Mouse (Mus musculus): ENCODE measurements around the gene Rbl1. TPM values are rescaled to one million over a fixed set of nuclear protein-coding genes. Genes with fewer than 3 reads are reported as not detected.
"Not testable (repeated sequence)": the region's sequence is repeated elsewhere in the genome, so short reads cannot be mapped to it uniquely, and the experiment has no call there.

The Rbl1 gene
- 20.9 and 27.4 TPM in 2 replicates for polyA plus RNA-seq (2015; fragmentation: Nextera tagmentation; extraction: Ambion mirVana)

DNA sequence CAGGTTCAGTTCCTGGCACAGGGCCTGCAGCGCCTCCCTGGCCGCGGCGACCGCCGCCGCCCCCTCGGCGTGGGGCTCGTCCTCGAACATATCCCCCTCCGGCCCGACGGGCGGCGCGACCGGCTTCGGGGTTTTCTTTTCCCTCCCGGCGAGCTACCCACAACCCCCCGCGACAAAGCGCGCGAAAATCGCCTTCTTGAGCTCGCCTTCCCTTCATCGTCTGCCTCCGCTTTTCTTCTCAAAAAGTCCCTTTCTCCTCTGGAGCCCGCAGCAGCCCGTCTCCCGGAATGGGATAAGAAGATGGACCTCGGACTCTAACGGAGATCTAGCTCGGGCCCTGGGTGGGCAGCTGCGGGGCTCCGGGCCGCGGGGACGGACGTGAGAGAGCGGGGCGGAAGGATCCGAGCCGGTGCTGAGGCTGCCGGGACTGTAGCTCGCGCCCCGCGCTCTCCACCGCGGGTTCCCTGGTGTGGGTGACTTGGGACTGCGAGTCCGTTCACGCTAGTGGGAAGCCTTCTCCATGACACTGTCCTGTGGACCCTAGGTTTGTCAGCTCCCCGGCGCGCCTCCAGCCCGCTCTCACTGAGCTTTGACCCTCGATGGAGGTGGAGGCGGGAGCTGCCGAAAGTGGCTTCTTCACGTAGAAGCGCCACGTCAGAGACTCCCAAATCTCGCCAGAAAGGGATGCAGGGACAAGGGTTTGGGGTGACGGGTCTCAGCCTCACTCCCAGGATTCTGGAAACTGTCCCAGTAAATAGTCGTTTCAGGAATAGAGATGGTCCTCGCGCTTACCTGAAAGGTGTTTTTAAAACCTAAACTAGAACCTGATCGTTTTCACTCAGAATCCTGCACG lies at the start of gene Rbl1:
Rbl1 (minus strand) TSS at position 169 of the 853 bp plus-strand sequence.
- H3K4me3 ChIP-seq (replicated peaks), result peak within 1 kb of the TSS; percentile 88
- peak within 1 kb of the TSS; percentile 92 for H3K27ac ChIP-seq
- H3K36me3 ChIP-seq, result peaks cover 24% of the 10 kb centered on the region
- H3K9ac ChIP-seq, result peak within 1 kb of the TSS; percentile 96
- H3K9me3 ChIP-seq (replicated peaks), result no peaks in the 10 kb centered on the region
- ATAC-seq (ENCODE audit: low read depth) (peak; percentile 81), DNase-seq (peak; percentile 82)
- peak within 1 kb of the TSS; percentile 80 for H3K4me2 ChIP-seq
- peaks cover 32% of the 10 kb centered on the region for H3K4me1 ChIP-seq (replicated peaks)
- H3K27me3 ChIP-seq, result no peaks in the 10 kb centered on the region
- WGBS (ENCODE audit: insufficient replicate concordance), result 1% methylated on average over 73 of the region's 73 CpGs

DNA sequence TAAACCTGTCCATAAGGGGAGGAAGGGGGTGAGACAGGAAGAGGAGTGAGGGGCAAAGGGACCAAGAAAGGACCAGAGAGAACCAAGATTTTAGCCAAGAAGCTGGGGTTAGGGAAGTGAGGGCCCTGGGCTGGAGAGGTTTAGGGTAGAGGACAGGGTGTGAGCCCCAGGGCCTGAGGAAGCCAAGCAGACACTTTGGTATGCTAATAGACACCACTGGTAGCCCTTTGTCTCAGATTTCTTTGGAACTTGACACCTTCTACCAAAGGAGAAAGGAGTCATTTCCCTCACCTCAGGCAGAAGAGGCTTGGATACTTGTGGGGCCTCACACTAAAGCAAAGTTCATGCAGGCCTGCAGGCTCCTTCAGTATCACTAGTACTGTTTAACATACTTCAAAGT lies 43.8 kb upstream of the Rbl1 start:
- H3K27me3 ChIP-seq, result 0 out of 2 replicates have a peak, but pooled peaks cover 3% of the 10 kb centered on the region
- H3K27ac ChIP-seq, result no peak overlapping the region
- H3K4me2 ChIP-seq, result no peak overlapping the region
- H3K9me3 ChIP-seq (replicated peaks), result no peaks in the 10 kb centered on the region
- H3K4me3 ChIP-seq (replicated peaks), result no peak overlapping the region
- no peaks in the 10 kb centered on the region for H3K36me3 ChIP-seq
- H3K4me1 ChIP-seq (replicated peaks), result no peaks in the 10 kb centered on the region; the same call in 1 of the 2 replicates
- no peak overlapping the region for H3K9ac ChIP-seq
- no peak for DNase-seq
- ATAC-seq (ENCODE audit: low read depth), result no peak

DNA sequence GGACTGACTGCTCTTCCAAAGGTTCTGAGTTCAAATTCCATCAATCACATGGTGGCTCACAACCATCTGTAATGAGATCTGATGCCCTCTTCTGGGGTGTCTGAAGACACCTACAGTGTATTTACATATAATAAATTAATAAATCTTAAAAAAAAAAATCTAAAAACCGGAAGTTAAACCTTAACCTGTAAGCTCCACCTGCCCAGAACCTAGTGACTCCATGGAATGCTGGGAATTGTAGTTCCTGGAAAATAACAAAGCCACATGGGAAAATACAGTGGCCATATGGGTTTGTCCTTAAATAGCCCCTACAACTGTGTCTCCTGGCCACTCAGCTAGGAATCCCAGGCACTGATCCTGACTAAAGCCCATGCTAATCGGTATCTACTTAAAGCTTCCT lies 41.3 kb upstream of the Rbl1 start:
- Histone ChIP-seq H3K4me2 (no peak overlapping the region), H3K9ac (no peak overlapping the region), H3K4me1 (replicated peaks) (no peaks in the 10 kb centered on the region; the same call in 1 of the 2 replicates), H3K9me3 (replicated peaks) (no peaks in the 10 kb centered on the region), H3K27me3 (0 out of 2 replicates have a peak, but pooled peaks cover 3% of the 10 kb centered on the region), H3K36me3 (no peaks in the 10 kb centered on the region), H3K4me3 (replicated peaks) (no peak overlapping the region), H3K27ac (no peak overlapping the region)
- ATAC-seq (ENCODE audit: low read depth), result no peak
- WGBS (ENCODE audit: insufficient replicate concordance), result 64% methylated on average over 2 of the region's 2 CpGs
- DNase-seq, result no peak

DNA sequence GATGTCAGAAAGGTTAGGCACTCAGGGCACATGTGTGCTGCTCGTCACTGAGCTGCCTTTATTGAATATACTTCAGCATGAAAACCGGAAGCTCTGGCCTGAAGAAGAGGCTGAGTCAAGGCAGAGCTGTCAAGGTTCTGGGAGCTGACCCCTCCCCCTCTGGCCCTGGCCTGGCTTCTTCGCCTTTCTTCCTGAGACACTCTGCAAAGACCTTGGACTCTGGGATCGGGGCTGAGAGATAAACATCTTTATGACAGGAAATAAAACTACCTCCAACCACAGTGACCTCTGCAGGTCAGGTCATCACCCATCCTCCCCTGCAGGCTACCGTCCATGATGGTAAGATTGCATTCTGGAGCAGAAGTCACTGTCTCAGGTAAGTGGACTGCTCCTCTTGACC lies 40.7 kb upstream of the Rbl1 start:
- no peaks in the 10 kb centered on the region; the same call in 1 of the 2 replicates for H3K4me1 ChIP-seq (replicated peaks)
- ATAC-seq (ENCODE audit: low read depth), result no peak
- H3K4me3 ChIP-seq (replicated peaks), result no peak overlapping the region
- H3K27me3 ChIP-seq, result 0 out of 2 replicates have a peak, but pooled peaks cover 3% of the 10 kb centered on the region
- H3K9ac ChIP-seq, result no peak overlapping the region
- no peak overlapping the region for H3K4me2 ChIP-seq
- no peaks in the 10 kb centered on the region for H3K36me3 ChIP-seq
- 20% methylated on average over 5 of the region's 5 CpGs for WGBS (ENCODE audit: insufficient replicate concordance)
- H3K27ac ChIP-seq, result no peak overlapping the region
- no peak for DNase-seq
- H3K9me3 ChIP-seq (replicated peaks), result no peaks in the 10 kb centered on the region

DNA sequence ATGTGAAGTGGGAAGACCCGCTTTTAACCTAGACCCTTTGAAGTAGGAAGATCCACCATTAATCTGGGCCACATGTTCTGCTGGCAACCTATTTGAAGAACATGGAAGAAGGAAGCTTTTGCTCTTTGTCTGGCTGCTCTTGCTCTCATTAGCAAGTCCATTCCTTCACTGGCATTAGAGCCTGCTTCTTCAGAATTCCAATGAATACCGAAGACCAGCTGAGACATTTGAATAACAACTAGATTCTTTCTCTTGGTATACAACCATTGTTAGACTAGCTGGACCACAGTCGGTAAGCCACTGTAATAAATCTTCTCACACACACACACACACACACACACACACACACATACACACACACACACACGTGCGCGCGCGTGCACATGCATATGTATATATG lies 31.6 kb upstream of the Rbl1 start:
- H3K36me3 ChIP-seq, result no peaks in the 10 kb centered on the region
- no peak for DNase-seq

DNA sequence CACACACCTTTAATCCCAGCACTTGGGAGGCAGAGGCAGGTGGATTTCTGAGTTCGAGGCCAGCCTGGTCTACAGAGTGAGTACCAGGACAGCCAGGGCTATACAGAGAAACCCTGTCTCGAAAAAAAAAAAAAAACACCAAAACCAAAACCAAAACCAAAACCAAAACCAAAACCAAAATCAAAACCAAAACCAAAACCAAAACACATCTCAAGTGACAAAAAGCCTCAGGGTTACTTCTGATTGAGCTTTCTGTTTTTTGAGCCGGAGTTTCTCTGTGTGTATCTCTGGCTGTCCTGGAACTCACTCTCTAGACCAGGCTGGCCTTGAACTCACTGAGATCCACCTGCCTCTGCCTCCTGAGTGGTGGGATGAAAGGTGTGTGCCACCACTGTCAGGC lies 17.6 kb upstream of the Rbl1 start:
- H3K27ac ChIP-seq; DNase-seq; H3K4me2 ChIP-seq; H3K4me1 ChIP-seq (replicated peaks); H3K36me3 ChIP-seq; H3K9ac ChIP-seq; H3K9me3 ChIP-seq (replicated peaks); H3K27me3 ChIP-seq; ATAC-seq (ENCODE audit: low read depth); H3K4me3 ChIP-seq (replicated peaks): not testable (repeated sequence)
- WGBS (ENCODE audit: insufficient replicate concordance), result 50% methylated on average over 3 of the region's 3 CpGs

More for the DNA sequence above, 31.6 kb upstream of the Rbl1 start:
- Histone ChIP-seq H3K27ac (no peak overlapping the region), H3K4me2 (no peak overlapping the region), H3K9ac (no peak overlapping the region), H3K4me3 (replicated peaks) (no peak overlapping the region), H3K4me1 (replicated peaks) (no peaks in the 10 kb centered on the region), H3K27me3 (no peaks in the 10 kb centered on the region), H3K9me3 (replicated peaks) (no peaks in the 10 kb centered on the region)
- no peak for ATAC-seq (ENCODE audit: low read depth)
- WGBS (ENCODE audit: insufficient replicate concordance), result 87% methylated on average over 8 of the region's 8 CpGs

DNA sequence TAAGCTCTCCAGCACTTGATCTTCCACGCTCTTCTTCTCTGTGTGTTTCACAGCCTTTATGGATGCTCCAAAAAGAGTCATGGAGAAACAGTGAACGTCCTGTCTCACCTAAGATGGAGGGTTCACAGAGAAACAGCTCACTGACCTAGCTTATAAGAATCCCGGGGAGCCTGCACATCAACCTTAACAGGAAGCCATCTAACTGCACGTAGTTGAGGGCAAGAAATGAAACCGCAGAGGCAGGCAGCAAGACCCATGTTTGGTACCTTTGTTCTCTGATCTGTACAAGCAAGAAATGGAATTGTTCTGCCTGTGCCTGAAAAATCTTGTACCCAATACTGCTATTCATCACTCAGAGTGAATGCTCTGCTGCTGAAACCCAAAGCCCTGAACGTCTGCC lies 15.8 kb upstream of the Rbl1 start:
- no peaks in the 10 kb centered on the region for H3K27me3 ChIP-seq
- no peaks in the 10 kb centered on the region for H3K4me1 ChIP-seq (replicated peaks)
- H3K4me3 ChIP-seq (replicated peaks), result no peak overlapping the region
- H3K4me2 ChIP-seq, result no peak overlapping the region
- no peak for ATAC-seq (ENCODE audit: low read depth)
- H3K27ac ChIP-seq, result no peak overlapping the region
- H3K9me3 ChIP-seq (replicated peaks), result no peaks in the 10 kb centered on the region
- H3K9ac ChIP-seq, result no peak overlapping the region
- no peaks in the 10 kb centered on the region for H3K36me3 ChIP-seq
- WGBS (ENCODE audit: insufficient replicate concordance), result 65% methylated on average over 6 of the region's 6 CpGs
- DNase-seq, result no peak

DNA sequence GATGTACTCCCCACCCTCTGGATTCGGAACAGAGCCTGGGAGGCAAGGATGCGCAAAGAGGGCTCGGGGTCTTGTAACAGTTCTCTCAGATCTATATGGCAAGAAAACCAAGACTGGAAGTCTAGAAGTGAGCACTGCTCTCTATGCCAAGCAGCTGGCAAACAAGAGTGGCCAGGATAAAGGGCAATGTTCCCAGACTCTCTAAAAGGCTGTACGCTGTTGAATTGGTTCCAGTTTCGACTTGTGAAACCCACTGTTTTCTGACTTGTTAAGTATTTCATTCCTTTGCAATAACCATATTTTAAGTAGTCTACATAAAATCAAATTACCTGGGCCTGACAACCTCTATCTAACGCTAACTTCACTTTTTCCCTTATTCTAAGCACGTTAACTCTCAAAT lies 7.4 kb upstream of the Rbl1 start:
- no peaks in the 10 kb centered on the region for H3K9me3 ChIP-seq (replicated peaks)
- no peak for DNase-seq
- no peaks in the 10 kb centered on the region for H3K4me1 ChIP-seq (replicated peaks)
- no peak overlapping the region for H3K9ac ChIP-seq
- no peak overlapping the region for H3K4me3 ChIP-seq (replicated peaks)
- H3K27me3 ChIP-seq, result no peaks in the 10 kb centered on the region
- H3K36me3 ChIP-seq, result no peaks in the 10 kb centered on the region
- 82% methylated on average over 7 of the region's 7 CpGs for WGBS (ENCODE audit: insufficient replicate concordance)
- no peak overlapping the region for H3K27ac ChIP-seq
- no peak for ATAC-seq (ENCODE audit: low read depth)
- no peak overlapping the region for H3K4me2 ChIP-seq

DNA sequence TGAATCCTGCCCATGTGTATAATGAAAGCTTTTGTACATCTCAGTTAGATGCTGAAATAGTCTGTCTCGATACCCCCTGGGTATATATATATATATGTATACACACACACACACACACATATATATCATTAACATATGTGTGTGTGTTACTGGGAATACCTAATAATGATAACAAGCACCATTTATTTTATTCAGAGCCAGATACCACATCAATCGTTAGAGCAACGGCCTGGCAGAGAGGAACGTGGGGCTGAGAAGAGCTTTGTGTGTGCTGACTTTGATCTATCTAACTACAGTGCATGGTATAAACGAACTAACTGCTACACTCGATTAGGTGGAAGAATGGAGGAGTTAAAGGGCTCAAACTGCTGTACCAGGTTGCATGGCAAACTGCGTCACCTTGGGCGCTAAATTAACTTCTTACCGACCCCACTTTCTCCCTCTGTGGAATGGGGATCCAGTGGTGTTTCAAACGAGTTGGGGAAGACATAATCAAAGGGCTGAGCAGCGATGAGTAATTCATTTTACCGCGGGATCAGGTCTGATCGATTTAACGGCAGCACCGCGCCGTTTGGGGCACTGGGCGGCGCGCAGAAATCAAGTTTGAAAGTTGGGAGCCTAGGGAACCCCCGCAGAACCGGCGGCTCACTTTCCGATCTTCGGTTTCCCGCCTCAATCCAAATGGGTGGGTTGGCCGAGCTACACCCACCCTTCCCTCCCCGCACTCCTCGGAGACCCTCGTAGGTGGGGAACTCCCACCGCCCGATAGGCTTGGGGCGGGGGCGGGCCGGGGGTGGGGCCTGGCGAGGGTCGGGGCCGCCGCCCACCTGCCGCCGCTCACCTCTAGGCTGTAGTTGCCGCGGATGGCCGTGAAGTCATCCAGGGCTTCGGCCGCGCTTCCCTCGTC lies 622 bp downstream of the Rbl1 start:
- Histone ChIP-seq H3K4me3 (replicated peaks) (peak overlapping the region; percentile 88), H3K27me3 (no peaks in the 10 kb centered on the region), H3K27ac (peak overlapping the region; percentile 92), H3K4me1 (replicated peaks) (peaks cover 32% of the 10 kb centered on the region), H3K9ac (peak overlapping the region; percentile 96), H3K9me3 (replicated peaks) (peaks cover 5% of the 10 kb centered on the region; the same call in 1 of the 2 replicates), H3K4me2 (peak overlapping the region; percentile 80), H3K36me3 (peaks cover 33% of the 10 kb centered on the region)
- DNase-seq (peak; percentile 44), ATAC-seq (ENCODE audit: low read depth) (peak; percentile 77)
- WGBS (ENCODE audit: insufficient replicate concordance), result 2% methylated on average over 48 of the region's 49 CpGs

DNA sequence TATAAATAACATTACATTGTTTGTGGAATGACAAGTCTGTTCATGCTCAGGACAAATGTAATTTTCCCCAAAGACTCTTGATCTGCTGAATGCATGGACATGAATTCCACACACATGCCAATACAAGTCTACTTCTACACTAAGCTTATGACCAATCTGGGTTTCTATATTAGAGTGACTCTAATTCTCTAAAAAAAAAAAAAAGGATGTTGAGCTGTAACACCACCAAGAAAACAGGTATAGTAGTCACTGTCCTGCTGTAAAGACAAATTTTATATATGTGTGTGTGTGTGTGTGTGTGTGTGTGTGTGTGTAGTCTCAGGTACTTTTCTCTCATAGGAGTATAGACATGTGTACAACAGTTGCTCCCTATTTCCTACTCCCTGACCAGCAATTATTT lies 1.3 kb downstream of the Rbl1 start:
- DNase-seq, result no peak
- peak overlapping the region; percentile 92 for H3K27ac ChIP-seq
- H3K27me3 ChIP-seq, result no peaks in the 10 kb centered on the region

DNA sequence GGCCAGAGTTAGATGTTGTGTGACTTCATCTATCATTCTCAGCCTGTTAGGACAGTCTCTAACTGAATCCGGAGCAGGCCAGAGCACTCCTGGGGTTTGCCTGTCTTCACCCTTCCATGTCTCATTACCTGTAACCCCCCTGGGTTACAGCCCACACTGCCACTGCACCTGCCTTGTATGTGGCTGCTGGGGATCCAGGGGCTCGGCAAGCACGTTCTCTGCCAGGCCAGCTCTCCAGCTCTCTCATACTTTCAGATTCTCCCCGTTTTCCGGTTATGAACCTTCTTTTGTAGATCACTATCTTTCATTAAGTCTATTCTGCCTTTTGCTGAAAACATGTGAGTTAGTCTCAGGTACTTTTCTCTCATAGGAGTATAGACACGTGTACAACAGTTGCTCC lies 2.0 kb downstream of the Rbl1 start:
- H3K27me3 ChIP-seq, result no peaks in the 10 kb centered on the region
- H3K4me2 ChIP-seq, result peak overlapping the region; percentile 80
- H3K27ac ChIP-seq, result 0 out of 2 replicates have a peak overlapping the region, but pooled peaks have one; percentile 51
- H3K36me3 ChIP-seq, result peaks cover 44% of the 10 kb centered on the region
- peaks cover 32% of the 10 kb centered on the region for H3K4me1 ChIP-seq (replicated peaks)
- ATAC-seq (ENCODE audit: low read depth) (no peak), DNase-seq (no peak)
- H3K9me3 ChIP-seq (replicated peaks), result peaks cover 7% of the 10 kb centered on the region; the same call in 1 of the 2 replicates
- peak overlapping the region; percentile 96 for H3K9ac ChIP-seq
- WGBS (ENCODE audit: insufficient replicate concordance), result 78% methylated on average over 6 of the region's 6 CpGs
- peak overlapping the region; percentile 88 for H3K4me3 ChIP-seq (replicated peaks)

More for the DNA sequence above, 1.3 kb downstream of the Rbl1 start:
- H3K4me1 ChIP-seq (replicated peaks), result peaks cover 32% of the 10 kb centered on the region
- ATAC-seq (ENCODE audit: low read depth), result no peak
- H3K4me2 ChIP-seq, result peak overlapping the region; percentile 80
- peak overlapping the region; percentile 88 for H3K4me3 ChIP-seq (replicated peaks)
- peak overlapping the region; percentile 96 for H3K9ac ChIP-seq
- peaks cover 37% of the 10 kb centered on the region for H3K36me3 ChIP-seq
- H3K9me3 ChIP-seq (replicated peaks), result peaks cover 7% of the 10 kb centered on the region; the same call in 1 of the 2 replicates

Measured in liver, embryonic 13.5 days (tissue).